Mouse (Mus musculus) heart, adult 8-10 months (tissue): ENCODE results near the gene Bcas3. TPM values are rescaled to one million over a fixed set of nuclear protein-coding genes. Genes with fewer than 3 reads are reported as not detected.

Experiments
- DNase-seq: peaks from one replicate; pipeline ENCODE4 v3.0.0; 2022; ENCODE audit warnings: low spot score
- total RNA-seq, 4 experiments: library from RNA; stranded (reverse); gene quantifications; 2 replicates each; pipeline ENCODE4 v1.2.4; 2022

Gene Bcas3
- total RNA-seq, 4 experiments from 2014 or later, result 35.3 to 44.4 (median 42.9) TPM

DNA sequence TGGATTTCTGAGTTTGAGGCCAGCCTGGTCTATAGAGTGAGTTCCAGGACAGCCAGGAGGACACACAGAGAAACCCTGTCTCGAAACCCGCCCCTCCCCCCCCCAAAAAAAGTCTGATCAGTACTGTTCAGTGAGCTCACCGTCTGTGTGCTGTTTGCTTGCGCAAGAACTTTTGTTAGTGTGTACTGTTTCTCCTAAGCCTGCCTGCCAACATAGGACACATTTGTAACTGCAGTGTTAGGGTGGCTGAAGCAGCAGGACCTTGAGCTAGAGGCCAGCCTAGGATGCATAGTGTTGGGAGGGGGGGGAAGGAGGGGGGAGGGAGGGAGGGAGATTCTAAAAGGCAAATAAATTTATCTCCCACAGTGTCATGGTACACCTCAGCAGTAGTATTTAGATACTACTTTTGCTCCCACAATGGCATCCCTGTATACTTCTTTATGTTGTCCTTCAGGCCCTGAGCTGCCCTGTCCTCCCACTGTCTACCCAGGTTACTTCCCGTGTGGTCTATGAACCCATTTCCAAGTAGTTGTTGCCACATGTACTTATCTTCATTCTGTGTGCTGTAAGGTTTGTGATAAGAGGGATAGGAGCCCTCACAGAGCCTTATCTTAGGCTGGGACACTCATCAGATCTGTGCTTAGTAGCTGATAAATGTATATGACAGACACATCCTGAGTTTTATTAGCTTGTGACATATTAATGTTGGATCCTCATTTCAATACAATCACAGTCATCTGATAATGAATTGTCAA is 176.7 kb downstream of the Bcas3 start:
- no peak for DNase-seq

DNA sequence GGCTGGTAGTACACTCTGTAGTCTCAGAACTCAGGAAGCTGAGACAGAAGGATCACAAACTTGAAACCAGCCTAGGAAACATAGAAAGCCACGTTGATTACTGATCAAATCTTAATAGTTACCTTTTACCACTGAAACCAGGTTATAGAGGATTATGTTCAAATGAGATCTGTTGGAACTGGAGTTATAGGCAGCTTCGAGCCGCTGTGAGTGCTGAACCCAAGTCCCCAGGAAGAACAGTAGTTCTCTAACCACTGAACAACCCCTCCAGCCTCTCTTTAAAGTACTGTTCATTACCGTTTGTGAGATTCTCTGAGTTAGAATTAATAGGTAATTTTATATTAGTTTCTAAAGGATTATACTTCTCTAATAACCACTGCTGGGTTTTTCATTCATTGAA is 188.0 kb downstream of the Bcas3 start:
- no peak for DNase-seq

DNA sequence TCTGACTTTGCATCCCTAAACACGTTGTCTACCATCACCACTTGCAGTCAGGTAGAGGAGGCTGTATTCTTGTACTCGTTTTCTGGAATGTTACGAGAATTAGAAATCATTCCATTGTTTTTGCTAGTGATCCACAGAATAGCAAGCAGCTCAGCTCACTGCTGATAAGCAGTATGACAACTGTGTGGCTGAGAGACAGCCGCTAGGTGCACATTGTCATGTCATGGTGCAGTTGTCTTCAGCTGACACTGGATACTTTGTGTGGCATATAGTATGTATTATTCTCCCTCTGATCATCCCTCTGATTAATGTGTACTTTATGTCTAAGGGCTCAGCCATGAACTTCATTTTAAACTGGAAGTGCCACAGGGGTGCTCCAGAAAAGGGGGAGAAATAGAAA is 190.3 kb downstream of the Bcas3 start:
- no peak for DNase-seq

DNA sequence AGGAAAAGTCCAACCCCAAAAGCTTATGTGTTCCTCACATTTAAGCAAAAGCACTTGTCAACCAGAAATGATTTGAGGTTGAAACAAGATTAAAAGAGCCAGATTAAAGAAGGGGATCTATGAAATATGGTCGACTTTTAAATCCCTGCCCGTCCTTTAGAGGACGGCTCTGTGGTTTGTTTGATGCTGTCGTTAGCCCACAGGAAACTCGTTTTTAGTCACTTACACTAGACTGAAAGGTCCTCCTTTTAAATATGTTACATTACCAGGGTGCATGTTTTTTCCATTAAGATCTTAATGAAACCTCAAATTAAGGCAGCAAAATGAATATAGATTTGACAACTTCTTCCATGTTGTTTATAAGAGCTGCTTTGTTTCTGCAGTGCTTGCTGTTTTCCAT is 192.6 kb downstream of the Bcas3 start:
- no peak for DNase-seq

DNA sequence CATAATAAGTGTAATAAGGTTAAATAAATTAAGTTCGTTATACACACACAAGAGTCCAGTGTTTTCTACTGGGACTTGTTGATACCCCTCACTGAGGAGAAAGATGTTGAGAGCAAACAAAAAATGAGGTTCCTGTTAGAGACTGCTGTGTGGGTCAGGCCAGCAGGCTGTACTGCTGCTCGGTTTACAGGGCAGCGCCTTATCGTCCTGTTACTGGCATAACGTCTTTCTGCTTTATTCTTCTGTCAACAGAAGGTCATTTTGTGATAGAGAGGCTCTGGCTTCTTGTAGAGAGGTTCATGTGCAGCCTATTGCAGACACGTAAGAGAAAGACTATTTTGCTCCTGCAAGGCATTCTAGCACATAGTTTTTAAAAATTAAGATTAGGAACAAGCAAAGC is 195.0 kb downstream of the Bcas3 start:
- no peak for DNase-seq

DNA sequence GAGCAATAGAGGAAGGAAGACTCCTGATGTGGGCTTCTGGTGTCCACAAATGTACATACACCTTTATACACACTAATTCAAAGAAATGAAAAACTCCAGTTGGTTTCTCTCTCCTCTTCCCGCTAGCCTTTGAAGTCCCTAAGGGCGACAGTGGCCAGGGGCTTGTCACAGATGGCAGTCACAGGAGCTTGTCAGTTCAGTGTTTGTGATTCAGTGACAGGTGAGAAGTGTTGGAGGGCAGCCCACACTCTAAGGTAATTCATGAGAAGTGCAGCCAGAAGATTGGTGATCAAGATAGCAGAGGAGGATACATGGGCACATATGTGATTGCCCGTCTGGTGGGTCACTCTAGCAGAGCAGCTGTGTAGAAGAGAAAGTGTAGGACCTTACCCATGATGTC is 196.7 kb downstream of the Bcas3 start:
- DNase-seq, result no peak

DNA sequence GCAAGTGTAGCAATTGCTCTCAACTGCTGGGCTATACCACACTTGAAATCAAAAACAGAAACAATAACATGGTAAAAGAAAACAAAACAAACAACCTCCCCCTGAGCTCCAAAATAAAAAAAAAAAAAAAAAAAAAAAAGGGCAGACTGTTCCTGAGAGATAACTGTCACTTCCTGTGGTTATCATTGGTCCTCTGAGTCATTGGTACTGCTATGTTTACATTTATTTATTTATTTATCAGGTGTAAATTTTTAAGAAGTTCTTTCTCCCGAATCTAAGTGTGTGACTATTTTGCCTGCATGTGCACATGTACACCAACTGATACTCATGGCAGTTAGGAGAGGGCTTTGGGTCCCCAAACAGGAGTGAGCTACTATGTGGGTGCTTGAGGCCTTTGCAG is 202.1 kb downstream of the Bcas3 start:
- no peak for DNase-seq

DNA sequence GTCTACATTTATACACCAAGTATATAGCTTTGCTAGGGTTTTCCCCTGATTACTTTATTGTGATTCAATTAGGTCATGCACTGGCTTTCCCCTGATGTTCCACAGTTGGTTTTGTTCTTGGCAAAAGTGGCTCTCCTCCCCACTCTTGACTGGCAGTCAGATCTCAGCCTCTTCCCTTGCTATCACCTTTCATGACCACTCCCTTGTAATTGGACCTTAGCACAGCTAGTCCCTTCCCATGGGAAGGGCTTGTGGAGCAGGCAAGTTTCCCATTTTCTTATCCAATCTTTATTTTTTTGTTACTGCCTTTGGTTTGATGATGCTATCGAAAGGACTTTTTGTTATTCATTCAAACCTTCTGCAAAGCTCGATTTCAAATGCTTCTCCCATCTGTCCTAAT is 202.8 kb downstream of the Bcas3 start:
- no peak for DNase-seq

DNA sequence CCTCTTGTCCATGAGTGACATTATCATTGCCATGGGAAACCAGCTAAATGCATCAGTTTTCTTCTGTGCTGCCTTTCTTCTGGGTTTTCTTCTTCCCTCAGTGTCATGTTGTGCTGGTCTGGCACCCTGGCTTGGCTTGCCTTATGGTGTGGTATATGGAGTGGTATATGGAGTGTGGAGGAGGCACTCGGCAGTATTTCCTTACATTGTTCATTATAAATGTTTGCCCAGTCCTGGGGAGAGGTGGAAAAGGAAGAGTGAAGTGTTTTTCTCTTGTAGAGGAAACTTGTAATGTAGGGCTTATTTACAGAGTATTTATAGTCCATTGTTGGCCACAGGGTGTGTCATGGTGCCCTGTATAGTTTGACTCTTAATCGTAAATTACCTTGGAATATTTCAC is 212.1 kb downstream of the Bcas3 start:
- no peak for DNase-seq

DNA sequence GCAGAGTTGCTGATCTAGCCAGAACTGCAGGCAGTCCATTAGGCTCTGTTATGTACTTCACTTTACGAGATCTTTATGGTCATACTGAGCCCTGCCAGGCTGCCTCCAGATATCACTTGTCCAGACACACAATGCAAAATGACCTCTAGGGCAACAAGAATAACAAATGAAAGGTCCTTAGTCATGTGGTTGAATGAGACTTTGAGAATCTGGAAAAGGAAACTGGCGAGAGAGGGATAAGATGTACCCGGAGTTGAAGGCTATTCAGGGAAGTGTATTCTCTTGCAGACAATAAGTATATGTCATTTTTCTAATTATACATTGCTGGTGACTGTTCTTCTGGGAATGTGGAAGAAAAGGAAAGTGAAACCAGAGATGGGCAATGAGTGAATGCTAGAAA is 218.1 kb downstream of the Bcas3 start:
- DNase-seq, result peak; percentile 18

DNA sequence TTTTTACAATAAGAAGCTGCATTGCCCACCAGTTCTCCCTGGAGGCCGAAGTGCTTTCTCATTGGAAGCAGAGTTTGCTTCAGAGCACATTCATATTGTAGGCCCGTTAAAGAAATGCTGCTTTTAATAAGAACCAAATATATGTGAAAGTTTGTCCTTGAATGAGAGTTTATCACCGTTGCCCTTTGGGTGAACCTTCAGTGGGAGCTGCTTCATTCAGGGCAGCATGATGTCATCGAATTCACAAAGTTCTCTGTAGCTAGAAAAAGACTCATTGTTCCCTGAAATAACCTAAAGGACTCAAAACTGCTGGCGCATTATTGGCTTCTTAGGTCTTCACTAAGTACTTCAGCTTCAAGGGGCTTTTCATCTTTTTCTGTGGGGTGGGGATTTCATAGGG is 219.0 kb downstream of the Bcas3 start:
- DNase-seq, result peak; percentile 15

DNA sequence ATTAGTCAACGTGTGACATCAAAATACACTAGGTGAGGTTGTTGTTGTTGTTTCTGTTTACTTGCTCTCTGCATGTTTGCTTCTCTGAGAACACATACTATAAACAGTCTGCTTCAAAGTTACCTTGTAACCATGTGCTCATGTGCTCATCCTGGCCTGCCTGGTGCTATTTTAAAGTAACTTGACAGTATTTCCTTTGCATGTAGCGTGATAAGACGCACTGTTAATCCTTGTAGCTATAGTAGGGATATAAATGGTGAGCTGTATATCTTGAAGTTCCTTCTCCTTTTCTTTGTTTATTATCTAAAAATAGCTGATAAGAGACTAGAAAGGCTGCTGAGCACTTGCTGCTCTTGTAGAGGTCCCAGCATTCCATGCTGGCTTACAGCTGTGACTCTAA is 219.6 kb downstream of the Bcas3 start:
- no peak for DNase-seq

DNA sequence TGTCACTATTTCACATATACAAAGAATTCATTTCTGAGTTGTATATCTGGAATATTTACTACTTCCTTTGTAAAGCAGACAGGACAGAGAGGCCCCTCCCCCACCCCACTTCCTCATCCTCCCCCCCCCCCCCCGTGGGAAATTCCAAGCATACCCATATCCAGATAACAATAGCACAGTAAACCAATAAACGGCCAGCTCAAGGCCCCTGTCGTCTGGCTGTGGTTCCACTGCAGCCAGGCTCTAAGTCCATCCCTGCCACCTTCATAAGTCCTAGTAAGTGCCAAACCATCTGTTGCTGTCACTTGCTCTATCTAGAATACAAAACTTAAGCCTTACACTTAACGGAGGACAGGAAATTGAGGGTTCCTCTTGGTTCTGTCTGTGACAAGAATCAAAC is 221.5 kb downstream of the Bcas3 start:
- peak; percentile 36 for DNase-seq

DNA sequence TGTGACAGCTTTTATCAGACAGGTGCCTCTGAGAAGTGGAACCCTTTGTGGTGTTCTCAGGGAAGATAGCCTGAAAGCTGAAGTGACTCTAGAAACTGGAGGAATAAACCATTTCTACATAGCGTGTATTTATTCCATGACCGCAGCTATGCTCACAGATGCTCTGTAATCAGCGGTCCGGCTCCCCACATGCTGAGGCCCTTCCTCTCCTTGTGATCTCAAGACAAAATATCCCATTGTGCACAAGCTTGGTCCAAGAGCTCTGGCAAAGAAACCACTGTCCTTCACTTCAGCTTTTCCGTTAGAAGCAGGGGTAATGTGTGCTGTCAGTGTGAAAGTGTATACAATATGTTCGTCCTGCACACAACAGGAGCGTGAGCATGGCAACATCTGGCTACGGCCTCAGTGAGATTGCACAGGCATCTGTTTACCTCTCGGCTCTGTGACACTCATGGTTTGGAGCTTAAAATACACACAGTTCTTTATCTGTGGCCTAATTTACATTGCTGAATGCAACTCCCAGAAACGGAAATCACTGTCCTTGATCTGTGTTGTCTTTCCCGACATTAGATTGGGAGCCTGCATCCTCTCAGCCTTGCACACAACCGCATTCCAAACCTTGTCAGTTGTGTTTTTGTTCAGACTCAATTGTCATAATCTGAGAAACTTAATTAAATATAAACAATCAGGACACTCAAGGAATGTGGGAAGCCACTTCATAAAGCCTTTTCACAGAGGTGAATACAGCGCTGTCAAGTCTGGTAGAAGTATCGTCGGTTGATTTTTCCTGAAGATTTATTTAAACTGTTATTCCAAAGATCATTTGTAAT is 225.1 kb downstream of the Bcas3 start:
- no peak for DNase-seq

DNA sequence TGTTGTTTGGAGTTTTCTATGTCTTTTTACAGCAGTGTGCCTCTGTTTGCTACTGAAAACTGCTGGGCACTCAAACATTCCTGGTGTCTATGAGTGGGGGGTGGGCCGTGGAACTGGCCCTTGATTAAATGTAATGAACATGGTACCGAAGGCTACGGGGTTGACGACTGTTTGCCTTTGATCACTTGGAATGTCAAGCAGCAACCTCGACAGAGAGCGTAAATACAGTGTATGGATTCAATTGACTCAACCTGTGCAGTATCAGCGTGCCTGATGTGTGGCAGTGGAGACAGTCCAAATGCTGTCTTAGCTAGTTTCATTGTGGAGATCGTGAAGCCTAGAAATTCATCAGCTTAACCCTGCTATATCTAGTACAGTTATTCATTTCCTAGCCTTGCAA is 231.1 kb downstream of the Bcas3 start:
- DNase-seq, result no peak

DNA sequence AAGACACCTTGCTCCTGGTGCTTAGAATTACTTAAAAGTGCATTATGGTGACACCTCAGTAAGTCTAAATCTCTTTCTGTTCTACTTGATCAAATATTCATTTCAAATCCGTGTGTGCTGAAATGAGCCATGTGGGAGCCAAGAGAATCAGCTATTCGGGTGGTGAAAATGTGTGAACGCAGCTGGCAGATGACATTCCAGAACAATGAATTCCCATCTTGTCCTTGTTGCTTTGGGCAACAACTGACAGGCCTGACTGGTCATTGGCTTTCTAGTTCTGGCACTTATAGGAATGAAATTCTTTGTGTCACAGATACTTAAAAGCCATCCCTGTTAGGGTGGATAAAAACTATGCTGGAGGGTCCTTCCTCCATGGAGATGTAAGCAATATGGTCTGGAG is 240.7 kb downstream of the Bcas3 start:
- no peak for DNase-seq

DNA sequence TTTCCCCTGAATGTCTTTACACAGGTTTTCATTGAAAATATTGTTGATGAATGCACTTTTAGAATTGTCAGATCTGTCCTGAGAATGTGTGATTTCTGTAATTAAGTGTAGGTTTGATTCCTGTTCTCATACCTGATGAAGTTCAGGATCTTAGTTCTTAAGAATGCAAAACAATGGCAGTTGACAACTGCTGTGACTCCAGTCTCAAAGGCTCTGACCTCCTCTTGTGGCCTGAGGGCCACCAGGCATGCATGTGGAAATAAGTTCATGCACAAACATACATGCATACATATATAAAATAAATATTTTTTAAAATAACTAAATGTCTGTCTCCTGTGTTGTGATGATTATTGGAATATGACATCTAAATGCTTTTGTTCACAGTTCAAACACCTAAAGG is 246.3 kb downstream of the Bcas3 start:
- no peak for DNase-seq

DNA sequence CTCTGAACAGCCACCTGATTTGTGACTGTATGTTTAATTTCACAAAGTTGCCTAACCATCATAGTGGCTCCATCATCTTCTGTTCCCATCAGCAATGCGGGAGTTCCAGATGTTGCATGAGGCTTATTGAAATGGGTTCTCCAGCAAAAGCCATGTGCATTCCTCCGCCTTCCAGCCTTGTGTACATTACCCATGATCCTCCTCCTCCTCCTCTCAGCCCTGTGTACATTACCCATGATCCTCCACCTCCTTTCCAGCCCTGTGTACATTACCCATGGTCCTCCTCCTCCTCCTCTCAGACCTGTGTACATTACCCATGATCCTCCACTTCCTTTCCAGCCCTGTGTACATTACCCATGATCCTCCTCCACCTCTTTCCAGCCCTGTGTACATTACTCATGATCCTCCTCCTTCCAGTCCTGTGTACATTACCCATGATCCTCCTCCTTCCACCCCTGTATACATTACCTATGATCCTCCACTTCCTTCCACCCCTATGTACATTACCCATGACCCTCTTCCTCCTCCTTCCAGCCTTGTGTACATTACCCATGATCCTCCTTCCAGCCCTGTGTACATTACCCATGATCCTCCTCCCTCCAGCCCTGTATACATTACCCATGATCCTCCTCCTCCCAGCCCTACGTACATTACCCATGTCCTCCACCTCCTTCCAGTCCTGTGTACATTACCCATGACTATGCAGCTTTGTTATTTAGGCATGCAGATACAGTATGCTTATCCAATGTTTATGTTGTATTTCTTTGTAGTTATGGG is 250.8 kb downstream of the Bcas3 start:
- DNase-seq, result no peak

DNA sequence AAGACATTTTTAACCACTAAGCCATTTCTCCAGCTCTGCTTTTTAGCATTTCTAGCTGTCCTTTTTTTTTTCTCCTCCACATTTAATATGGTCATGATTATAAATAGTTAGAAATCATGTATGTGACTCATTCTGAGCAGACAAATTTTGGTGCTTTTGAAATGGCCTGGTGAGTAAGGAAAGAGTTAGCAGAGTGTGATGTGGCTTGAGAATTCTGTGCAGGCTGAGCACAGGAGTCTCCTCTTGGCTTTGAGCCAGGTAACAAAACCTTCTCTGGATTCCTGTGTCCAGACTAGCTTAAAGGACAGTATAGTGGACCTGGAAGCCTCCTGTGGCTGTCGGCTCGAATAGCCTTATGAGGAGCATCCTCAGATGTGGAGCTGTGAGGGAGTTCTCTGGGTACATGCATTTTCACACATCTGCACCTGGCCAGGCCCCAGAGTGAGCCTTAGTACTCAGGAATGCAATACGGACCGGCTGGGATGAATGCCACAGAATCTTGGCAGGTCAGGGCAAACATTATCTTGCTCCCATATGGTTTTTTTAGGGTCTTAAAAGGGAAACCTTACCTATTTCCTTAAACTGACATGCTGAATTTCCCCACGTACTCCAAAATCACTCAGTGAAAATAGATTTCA is 256.5 kb downstream of the Bcas3 start:
- no peak for DNase-seq

DNA sequence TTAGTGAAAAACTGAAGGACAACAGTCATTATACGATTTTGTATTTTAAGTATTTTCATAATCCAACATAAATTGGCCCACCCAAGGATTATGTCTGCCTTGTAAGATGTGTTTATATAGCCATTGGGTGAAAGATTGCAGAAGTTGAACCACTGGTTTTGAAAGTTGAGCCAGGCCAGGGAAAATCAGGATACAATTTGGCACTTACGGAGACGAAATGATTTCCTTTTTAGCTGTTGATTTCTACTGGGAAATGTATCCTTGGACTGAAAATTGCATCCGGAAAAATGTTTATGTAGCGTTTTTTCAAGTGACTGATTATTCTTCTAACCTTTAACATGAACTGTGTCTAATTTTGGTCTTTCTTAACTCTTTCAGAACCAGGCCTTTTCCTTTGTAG is 260.1 kb downstream of the Bcas3 start:
- no peak for DNase-seq

DNA sequence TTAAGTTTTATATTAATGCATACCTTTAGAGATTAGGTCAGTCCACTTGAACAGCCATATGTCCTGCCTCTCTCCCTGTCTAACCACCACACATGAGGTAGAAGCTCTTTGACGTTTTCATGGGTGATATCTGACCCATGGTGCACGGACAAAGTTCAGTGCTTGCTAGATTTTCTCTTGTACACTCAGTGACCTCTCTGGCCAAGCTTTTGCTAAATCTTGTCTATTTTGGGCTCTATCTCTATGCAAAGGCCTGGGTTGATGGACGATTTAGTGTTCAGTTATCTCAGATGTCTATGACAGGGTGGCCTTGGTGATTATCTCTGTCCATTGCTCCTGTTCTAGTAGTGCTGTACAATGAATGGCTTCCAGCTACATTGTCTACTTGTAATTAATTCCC is 260.6 kb downstream of the Bcas3 start:
- DNase-seq, result no peak

DNA sequence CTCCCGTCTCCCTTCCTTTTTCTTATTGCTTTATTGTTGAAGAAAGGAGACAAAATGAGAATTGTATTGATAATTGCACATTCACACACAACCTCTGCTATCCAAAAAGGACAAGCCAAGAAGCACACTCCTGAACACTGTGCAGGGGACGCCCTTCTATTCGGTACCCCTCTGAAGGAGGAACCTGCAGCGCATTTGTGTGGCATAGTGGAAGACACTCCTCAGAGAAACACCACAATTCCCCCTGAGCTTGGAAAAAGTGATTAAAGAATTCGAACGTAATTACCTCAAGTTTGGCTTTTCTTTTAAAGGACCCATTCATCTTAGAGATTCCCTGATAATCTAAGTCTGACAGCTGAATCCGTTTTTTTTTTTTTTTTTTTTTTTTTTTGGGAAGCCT is 261.5 kb downstream of the Bcas3 start:
- no peak for DNase-seq
